Mouse (Mus musculus): ENCODE results near the gene Exosc2. TPM values are rescaled to one million over a fixed set of nuclear protein-coding genes. Genes with fewer than 3 reads are reported as not detected.

Exosc2 gene
- total and polyA plus RNA-seq, 2 experiments from 2014 or later, result 31.1 to 36.5 TPM

- 96% methylated on average over 7 of the region's 7 CpGs for WGBS
- no peak for DNase-seq (ENCODE audit: low spot score)
These were observed 54.4 kb downstream of the Exosc2 start for GRCm38 (mm10) chr2:31724730-31725490.

GRCm38 (mm10) chr2:31727576-31728277 is 57.2 kb downstream of the Exosc2 start:
- H3K27me3 ChIP-seq (ENCODE audit: insufficient read depth, low read length), result no peaks in the 10 kb centered on the region
- no peak overlapping the region for H3K9ac ChIP-seq (replicated peaks; ENCODE audit: low read length)
- DNase-seq (ENCODE audit: low spot score) (no peak), ATAC-seq (no peak)
- H3K4me1 ChIP-seq (ENCODE audit: insufficient read depth, low read length), result no peaks in the 10 kb centered on the region; the same call in 1 of the 2 replicates
- no peaks in the 10 kb centered on the region for H3K36me3 ChIP-seq (ENCODE audit: insufficient read depth, low read length)
- no peaks in the 10 kb centered on the region for H3K9me3 ChIP-seq (ENCODE audit: low read length)
- no peak overlapping the region for H3K4me2 ChIP-seq (ENCODE audit: low read depth, low read length)
- H3K4me3 ChIP-seq (ENCODE audit: low read length), result no peak overlapping the region
- WGBS, result 88% methylated on average over 9 of the region's 9 CpGs
- no peak for TF ChIP-seq CTCF (IDR thresholded peaks at IDR 0.05; ENCODE audit: low read depth)
- no peak overlapping the region for H3K27ac ChIP-seq

More at GRCm38 (mm10) chr2:31724730-31725490, 54.4 kb downstream of the Exosc2 start:
- TF ChIP-seq CTCF (IDR thresholded peaks at IDR 0.05; ENCODE audit: low read depth), result no peak
- Histone ChIP-seq H3K9ac (replicated peaks; ENCODE audit: low read length) (no peak overlapping the region), H3K4me3 (ENCODE audit: low read length) (no peak overlapping the region), H3K4me1 (ENCODE audit: insufficient read depth, low read length) (no peaks in the 10 kb centered on the region; the same call in 1 of the 2 replicates), H3K27me3 (ENCODE audit: insufficient read depth, low read length) (no peaks in the 10 kb centered on the region), H3K4me2 (ENCODE audit: low read depth, low read length) (no peak overlapping the region), H3K36me3 (ENCODE audit: insufficient read depth, low read length) (no peaks in the 10 kb centered on the region), H3K9me3 (ENCODE audit: low read length) (no peaks in the 10 kb centered on the region), H3K27ac (no peak overlapping the region)
- no peak for ATAC-seq

- TF ChIP-seq CTCF (IDR thresholded peaks at IDR 0.05; ENCODE audit: low read depth), result no peak
- H3K27ac ChIP-seq, result no peak overlapping the region
- no peak overlapping the region for H3K4me2 ChIP-seq (ENCODE audit: low read depth, low read length)
- H3K36me3 ChIP-seq (ENCODE audit: insufficient read depth, low read length), result no peaks in the 10 kb centered on the region
- no peaks in the 10 kb centered on the region; the same call in 1 of the 2 replicates for H3K4me1 ChIP-seq (ENCODE audit: insufficient read depth, low read length)
- H3K9ac ChIP-seq (replicated peaks; ENCODE audit: low read length), result no peak overlapping the region
- H3K27me3 ChIP-seq (ENCODE audit: insufficient read depth, low read length), result no peaks in the 10 kb centered on the region
- H3K4me3 ChIP-seq (ENCODE audit: low read length), result no peak overlapping the region
- no peak for ATAC-seq
- H3K9me3 ChIP-seq (ENCODE audit: low read length), result no peaks in the 10 kb centered on the region
- 94% methylated on average over 5 of the region's 5 CpGs for WGBS
- DNase-seq (ENCODE audit: low spot score), result no peak
These were observed 60.1 kb downstream of the Exosc2 start for GRCm38 (mm10) chr2:31730640-31731039.

Other genes with a start within 250 kb of the Exosc2 start
- 25.3 and 33.3 TPM in 2 replicates for gene Ass1, start 200.5 kb upstream of the Exosc2 start, total RNA-seq (2014; rRNA removed)
- gene Ass1, start 200.5 kb upstream of the Exosc2 start, polyA plus RNA-seq (2015; fragmentation: Nextera tagmentation; extraction: Ambion mirVana), result 28.9 and 29.0 TPM in 2 replicates
- gene Fubp3, start 98.1 kb upstream of the Exosc2 start, total RNA-seq (2014; rRNA removed), result 29.0 and 32.2 TPM in 2 replicates
- gene Fubp3, start 98.1 kb upstream of the Exosc2 start, polyA plus RNA-seq (2015; fragmentation: Nextera tagmentation; extraction: Ambion mirVana), result 45.8 and 50.5 TPM in 2 replicates
- not detected in 2 replicates for gene Prdm12, start 30.7 kb upstream of the Exosc2 start, total RNA-seq (2014; rRNA removed)
- 0.16 and 0.24 TPM in 2 replicates for gene Prdm12, start 30.7 kb upstream of the Exosc2 start, polyA plus RNA-seq (2015; fragmentation: Nextera tagmentation; extraction: Ambion mirVana)
- gene Abl1, start 17.7 kb downstream of the Exosc2 start, total RNA-seq (2014; rRNA removed), result 52.1 and 57.5 TPM in 2 replicates
- 11.3 and 13.1 TPM in 2 replicates for gene Abl1, start 17.7 kb downstream of the Exosc2 start, polyA plus RNA-seq (2015; fragmentation: Nextera tagmentation; extraction: Ambion mirVana)
- gene Qrfp, start 139.9 kb downstream of the Exosc2 start, total RNA-seq (2014; rRNA removed), result not detected in 2 replicates
- gene Qrfp, start 139.9 kb downstream of the Exosc2 start, polyA plus RNA-seq (2015; fragmentation: Nextera tagmentation; extraction: Ambion mirVana), result 0.06 TPM in 1 of 2 replicates, not detected in the other
- gene Fibcd1, start 175.3 kb downstream of the Exosc2 start, total RNA-seq (2014; rRNA removed), result 27.3 and 28.9 TPM in 2 replicates
- gene Fibcd1, start 175.3 kb downstream of the Exosc2 start, polyA plus RNA-seq (2015; fragmentation: Nextera tagmentation; extraction: Ambion mirVana), result 8.7 and 9.1 TPM in 2 replicates
- gene Lamc3, start 216.6 kb downstream of the Exosc2 start, total RNA-seq (2014; rRNA removed), result 11.6 and 12.9 TPM in 2 replicates
- 2.0 and 2.1 TPM in 2 replicates for gene Lamc3, start 216.6 kb downstream of the Exosc2 start, polyA plus RNA-seq (2015; fragmentation: Nextera tagmentation; extraction: Ambion mirVana)